Mouse (Mus musculus) cerebellum, adult 8-10 months (tissue): ENCODE measurements at regions not wholly inside any gene's neighbourhood (a gene's known extent, or its start where the extent isn't known, plus 50 kb on each side); places are given as distances from the start of the nearest gene placed in this dataset.

Source experiments
- DNase-seq: peaks from one replicate; pipeline ENCODE4 v3.0.0; 2022

DNA sequence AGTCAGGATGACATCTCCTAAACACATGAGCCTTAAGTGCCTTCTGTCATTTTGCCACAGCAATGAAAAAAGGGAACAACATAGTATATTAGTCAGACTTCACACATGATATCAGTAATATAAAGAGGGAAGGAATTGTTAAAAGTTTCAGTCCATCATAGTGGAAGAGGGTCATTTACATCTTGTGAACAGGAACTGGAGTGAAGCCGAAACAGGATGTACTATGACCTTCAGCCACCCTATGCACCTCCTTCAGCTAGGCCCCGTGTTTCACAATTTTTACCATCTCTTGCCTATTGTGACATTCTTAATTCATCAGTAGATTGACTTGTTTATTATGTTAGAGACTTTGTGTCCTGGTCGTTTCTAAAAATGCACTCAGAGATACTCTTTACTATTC lies 59.8 kb upstream of the St3gal5 start:
- no peak for DNase-seq

GRCm38 (mm10) chr6:72043881-72044625 lies 53.3 kb upstream of the St3gal5 start:
- DNase-seq = peak; percentile 29
